Mouse (Mus musculus): ENCODE results near the gene Sectm1a.
"Not testable (repeated sequence)": the region's sequence is repeated elsewhere in the genome, so short reads cannot be mapped to it uniquely, and the experiment has no call there.

The Sectm1a gene

DNA sequence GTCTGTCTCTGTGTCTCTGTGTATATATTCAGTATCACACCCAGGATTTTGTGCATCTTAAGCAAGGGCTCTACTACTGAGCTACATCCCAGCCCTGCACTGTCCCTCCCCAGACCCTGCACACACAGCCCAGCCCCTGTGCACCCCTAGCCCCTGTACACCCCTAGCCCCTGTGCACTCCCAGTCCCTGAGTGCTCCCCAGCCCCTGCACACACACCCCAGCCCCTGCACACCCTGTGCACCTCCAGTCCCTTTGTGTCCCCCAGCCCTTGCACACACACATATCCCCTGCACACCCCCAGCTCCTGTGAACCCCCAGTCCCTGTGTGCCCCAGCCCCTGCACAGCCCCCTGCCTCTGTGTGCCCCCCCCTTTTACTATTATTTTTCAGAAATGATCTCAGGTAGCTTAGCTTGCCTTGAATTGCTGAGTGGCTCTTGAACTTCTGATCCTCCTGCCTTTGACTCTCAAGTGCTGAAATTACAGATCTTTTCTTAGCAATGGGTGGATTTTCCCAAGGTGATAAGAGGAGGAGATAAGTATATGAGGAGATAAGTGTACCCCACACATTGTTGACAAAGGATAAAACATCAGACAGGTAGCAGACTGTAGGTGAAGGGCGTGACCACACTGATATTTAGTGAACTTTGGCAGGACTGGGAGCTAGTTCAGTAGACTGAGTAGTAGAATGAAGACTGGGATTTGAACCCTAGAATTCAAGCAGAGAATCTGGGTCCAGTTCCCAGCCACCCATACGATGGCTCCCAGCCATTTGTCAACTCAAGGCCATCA lies 8.9 kb upstream of the Sectm1a start:
- no peak for DNase-seq (ENCODE audit: low spot score in 2 of 2)

DNA sequence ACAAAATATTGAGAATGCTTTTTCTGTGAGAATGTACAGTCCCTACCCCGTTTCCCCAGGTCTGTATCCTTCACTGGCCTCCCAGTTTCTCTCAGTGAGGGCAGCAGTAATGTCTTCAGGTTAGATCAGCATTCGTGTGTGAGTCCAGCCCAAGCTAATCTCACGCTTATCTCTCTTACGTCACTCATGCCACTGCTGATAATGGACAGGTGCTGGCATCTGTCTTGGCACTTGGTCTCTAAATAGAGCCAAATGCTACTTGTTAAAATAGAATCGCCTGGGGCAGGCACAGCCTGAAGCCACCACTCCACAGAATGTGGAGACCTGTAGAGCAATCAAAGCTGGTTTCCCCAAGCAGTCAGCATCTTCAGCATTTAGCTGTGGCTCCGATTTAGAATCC lies 8.0 kb upstream of the Sectm1a start:
- DNase-seq (ENCODE audit: low spot score in 2 of 2) = no peak

- no peak for DNase-seq (ENCODE audit: low spot score in 2 of 2)
These were observed 5.3 kb upstream of the Sectm1a start for GRCm38 (mm10) chr11:121086296-121086695.

DNA sequence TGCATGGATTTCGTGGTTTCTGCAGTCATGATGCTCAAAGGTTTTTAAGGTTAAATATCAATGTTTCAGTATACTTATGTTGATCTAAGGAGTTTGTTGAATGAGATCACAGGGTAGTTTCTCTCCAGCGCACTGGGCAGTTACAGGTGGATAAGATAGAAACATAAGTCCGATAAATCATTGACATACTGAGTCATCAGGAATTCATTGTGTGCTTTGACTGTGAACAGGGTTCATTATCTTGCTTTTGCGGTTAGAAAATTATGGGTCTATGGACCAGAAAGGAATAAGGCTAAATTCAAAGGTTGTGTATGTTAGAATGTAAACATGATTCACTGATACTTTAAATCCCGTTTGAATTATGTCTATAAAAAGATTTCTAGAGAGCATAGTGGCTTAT lies 4.2 kb upstream of the Sectm1a start:
- no peak for DNase-seq (ENCODE audit: low spot score in 2 of 2)

GRCm38 (mm10) chr11:121082857-121083500 lies 2.0 kb upstream of the Sectm1a start:
- peak in 1 of 2 experiments; percentile 16 for DNase-seq (ENCODE audit: low spot score in 2 of 2)

GRCm38 (mm10) chr11:121082250-121082649 lies 1.2 kb upstream of the Sectm1a start:
- no peak for DNase-seq (ENCODE audit: low spot score in 2 of 2)

DNA sequence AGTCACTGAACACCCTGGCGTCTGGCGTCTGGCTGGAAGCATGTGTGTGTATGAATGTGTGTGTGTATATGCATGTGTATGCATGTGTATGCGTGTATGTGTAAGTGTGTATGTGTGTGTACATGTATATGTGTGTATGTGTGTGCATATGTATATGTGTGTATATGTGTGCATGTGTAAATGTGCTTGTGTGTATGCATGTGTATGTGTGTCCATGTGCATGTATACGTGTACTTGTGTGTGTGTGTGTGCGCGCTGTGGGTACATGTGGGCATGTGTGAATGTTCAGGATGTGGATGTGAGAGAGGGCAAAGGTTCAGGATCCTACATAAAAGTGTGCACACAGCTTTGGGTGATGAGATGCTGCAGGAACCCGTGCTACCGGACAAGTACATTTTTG lies 690 bp downstream of the Sectm1a start:
- no peak for DNase-seq (ENCODE audit: low spot score in 2 of 2)

GRCm38 (mm10) chr11:121075655-121076054 lies 5.4 kb downstream of the Sectm1a start:
- DNase-seq (ENCODE audit: low spot score in 2 of 2) = no peak

GRCm38 (mm10) chr11:121069662-121070061 lies 11.4 kb downstream of the Sectm1a start:
- not testable (repeated sequence) for DNase-seq (ENCODE audit: low spot score in 2 of 2)

DNA sequence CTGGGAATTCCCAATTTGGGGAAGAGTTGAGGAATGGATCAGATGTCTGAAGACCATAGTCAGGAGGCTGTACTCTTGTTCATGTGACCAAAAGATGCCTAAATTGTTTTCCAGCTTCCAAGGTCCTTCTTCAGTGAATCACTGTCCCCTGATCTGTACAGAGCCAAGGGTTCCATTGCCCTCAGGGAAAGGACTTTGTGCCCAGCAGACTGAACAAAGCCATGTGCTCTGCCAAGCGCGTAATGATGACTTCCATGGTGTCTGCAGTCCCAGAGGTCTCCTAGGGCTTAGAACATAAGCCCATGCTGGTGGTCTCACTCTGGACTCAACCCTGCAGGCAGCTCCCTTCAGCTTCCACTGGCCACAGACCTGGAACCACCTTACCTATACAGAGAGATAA lies 13.1 kb downstream of the Sectm1a start:
- no peak for DNase-seq (ENCODE audit: low spot score in 2 of 2)

GRCm38 (mm10) chr11:121064197-121064596 lies 16.8 kb downstream of the Sectm1a start:
- no peak for DNase-seq (ENCODE audit: low spot score in 2 of 2)

GRCm38 (mm10) chr11:121063379-121063778 lies 17.6 kb downstream of the Sectm1a start, which contains the start of gene Sectm1b:
Sectm1b (minus strand) TSS chr11:121063569.
- no peak for DNase-seq (ENCODE audit: low spot score in 2 of 2)

DNA sequence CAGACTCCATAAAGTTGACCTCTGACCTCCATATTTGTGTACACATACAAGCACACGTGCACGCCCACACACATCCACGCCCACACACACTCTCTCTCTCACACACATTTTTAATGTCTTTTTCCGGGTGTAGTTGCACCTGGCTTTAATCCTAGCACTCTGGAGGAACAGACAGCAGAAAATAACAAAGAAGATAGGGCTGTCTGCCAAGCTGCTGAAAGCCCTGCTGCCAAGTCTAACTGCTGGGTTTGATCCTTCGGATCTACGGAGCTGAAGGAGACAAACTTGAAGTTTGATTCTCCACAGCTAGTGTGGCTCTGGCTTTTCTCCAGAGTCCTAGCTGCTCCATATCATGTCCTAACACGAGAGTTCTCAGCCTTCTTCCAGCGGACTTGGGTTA lies 19.4 kb downstream of the Sectm1a start:
- no peak for DNase-seq (ENCODE audit: low spot score in 2 of 2)

DNA sequence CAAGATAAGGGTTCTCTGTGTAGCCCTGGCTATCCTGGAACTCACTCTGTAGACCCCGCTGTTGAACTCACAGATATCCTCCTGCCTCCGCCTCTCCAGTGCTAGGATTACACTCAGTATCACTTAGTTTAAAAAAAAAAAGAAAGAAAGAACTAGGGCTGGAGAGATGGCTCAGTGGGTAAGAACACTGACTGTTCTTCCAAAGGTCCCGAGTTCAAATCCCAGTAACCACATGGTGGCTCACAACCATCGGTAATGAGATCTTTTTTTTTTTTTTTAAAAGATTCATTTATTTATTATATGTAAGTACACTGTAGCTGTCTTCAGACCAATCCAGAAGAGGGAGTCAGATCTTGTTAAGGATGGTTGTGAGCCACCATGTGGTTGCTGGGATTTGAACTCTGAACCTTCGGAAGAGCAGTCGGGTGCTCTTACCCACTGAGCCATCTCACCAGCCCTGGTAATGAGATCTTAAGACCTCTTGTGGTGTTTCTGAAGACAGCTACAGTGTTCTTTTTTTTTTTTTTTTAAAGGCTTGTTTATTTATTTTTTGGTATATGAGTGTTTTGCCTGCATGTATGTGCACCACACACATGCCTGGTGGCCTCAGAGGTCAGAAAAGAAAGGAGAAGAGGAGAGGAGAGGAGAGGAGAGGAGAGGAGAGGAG lies 20.5 kb downstream of the Sectm1a start:
- DNase-seq (ENCODE audit: low spot score in 2 of 2) = not testable (repeated sequence)

DNA sequence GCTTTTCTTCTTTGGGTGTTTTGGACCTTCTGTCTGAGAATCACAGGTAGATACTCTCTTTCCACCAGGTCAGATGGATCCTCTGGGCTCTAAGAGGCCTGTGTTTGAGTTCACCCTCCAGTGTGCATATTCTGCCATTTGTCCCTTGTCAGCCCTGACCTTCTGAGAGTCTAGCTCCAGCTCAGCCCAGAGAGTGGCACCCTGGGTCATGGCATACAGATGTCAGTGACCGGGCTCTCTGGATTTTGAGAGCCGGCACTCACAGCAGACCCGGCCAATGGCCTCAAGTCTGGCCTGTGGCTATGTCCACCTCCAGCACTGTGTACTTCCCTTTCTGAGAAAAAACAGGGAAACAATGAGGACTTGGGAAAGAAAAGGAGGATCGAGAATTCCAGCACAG lies 21.5 kb downstream of the Sectm1a start:
- DNase-seq (ENCODE audit: low spot score in 2 of 2) = no peak

- no peak for DNase-seq (ENCODE audit: low spot score in 2 of 2)
These were observed 22.1 kb downstream of the Sectm1a start for GRCm38 (mm10) chr11:121058956-121059355.

DNA sequence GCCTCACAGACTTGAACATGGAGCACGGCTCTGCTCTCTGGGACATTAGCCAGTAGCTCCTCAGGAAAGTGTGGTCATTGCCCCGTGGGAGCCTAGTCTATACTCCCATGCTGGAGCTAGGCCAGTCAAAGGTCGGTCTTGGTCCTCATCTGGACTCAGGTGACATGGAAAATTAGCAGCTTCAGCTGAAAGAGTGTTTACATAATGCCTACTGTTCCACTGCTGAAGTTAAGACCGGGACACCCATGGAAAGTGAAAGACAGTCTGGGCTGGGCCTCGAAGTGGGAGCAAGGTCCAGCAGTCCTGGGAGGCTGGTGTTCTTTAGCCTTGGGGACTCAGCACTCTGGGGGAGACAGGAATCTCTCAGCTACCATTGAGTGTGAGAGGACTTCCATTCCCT lies 22.9 kb downstream of the Sectm1a start:
- DNase-seq (ENCODE audit: low spot score in 2 of 2) = no peak

DNA sequence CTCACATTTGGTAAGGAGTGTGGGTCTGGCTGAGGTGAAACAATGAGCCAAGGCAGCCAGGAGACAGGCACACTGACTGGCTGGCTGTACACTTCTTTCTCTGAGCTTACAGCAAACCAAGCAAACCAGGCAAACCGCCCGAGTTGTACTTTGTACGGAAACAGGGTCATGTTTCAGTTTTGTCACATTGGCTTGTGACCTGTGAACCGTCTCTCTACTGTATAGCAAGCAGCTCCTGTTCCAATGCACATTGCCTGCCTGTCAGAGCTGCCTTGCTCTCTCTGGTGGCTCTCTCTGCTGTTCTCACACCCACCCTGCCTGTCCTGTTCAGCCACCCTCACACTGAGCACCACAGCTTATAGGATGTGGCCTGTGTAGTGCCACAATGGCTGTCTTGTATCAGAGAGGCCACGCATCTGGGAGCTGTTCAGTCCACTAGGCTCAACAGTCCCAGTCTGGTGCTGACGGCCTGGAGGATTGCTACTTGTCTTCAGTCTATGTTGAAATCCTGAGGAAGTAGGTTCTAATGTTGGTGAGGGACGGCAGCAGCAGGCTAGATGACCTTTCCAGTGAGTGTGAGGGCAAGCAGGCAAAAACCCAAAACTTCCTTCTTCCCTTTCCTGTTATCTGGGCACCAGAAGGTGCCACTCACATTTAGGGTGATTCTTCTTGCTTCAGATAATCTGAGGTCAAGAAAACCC lies 24.3 kb downstream of the Sectm1a start:
- DNase-seq (ENCODE audit: low spot score in 2 of 2) = no peak

- DNase-seq (ENCODE audit: low spot score in 2 of 2) = peak; percentile 38 to 77
These were observed 27.5 kb downstream of the Sectm1a start for GRCm38 (mm10) chr11:121053536-121053935.

- DNase-seq (ENCODE audit: low spot score in 2 of 2) = no peak
These were observed 28.6 kb downstream of the Sectm1a start for GRCm38 (mm10) chr11:121052387-121052786.

DNA sequence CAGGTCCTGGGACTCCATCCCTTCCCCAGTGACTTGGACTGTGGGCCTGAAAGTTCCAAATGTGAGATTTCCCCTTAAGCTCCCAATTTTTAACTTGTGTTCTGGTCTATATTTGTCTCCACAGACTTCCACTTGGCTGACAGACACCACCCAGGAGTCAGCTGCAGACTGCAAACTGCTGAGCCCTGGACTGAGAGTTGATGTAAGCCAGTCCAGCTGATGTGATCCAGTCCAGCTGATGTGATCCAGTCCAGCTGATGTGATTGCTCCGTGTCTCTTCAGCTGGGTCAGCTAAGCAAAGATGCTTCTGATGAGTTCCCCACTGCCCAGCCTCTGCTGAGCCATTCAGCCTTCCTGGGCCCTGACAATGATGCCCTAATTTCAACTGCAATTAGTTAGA lies 29.2 kb downstream of the Sectm1a start:
- DNase-seq (ENCODE audit: low spot score in 2 of 2) = no peak

- DNase-seq (ENCODE audit: low spot score in 2 of 2) = no peak
These were observed 31.2 kb downstream of the Sectm1a start for GRCm38 (mm10) chr11:121049840-121050239.
